Mouse (Mus musculus): Measurements from ENCODE around the gene Hoxc6. TPM values are rescaled to one million over a fixed set of nuclear protein-coding genes. Genes with fewer than 3 reads are reported as not detected.

The Hoxc6 gene
- total and polyA plus RNA-seq, 3 experiments, result 0.42 to 4.5 (median 0.79) TPM

- peak overlapping the region; percentile 84 for H3K9ac ChIP-seq (ENCODE audit: insufficient read depth, low read depth)
- H3K4me1 ChIP-seq (ENCODE audit: control insufficient read depth in 1 of 2, insufficient read depth in 2 of 2), result peaks cover 11 to 53% of the 10 kb centered on the region in 2 experiments
- H3K4me2 ChIP-seq (ENCODE audit: insufficient read depth, low read depth, poor library complexity, severe bottlenecking), result peak overlapping the region; percentile 65
- no peaks in the 10 kb centered on the region for H3K79me2 ChIP-seq (replicated peaks; ENCODE audit: control insufficient read depth, extremely low read depth, insufficient read depth, poor library complexity, severe bottlenecking)
- TF ChIP-seq SIN3A (IDR thresholded peaks at IDR 0.05; ENCODE audit: low read length) (peak; percentile 13; the same call in 1 of the 2 replicates), MAX (IDR thresholded peaks at IDR 0.05; ENCODE audit: low read length) (0 out of 2 replicates have a peak, but pooled peaks have one; percentile 7), RCOR1 (conservative IDR thresholded peaks at IDR 0.05; ENCODE audit: low read depth, low read length) (no peak), CHD1 (IDR thresholded peaks at IDR 0.05; ENCODE audit: low read depth, low read length) (no peak; the same call in 1 of the 2 replicates), TBP (conservative IDR thresholded peaks at IDR 0.05; ENCODE audit: low read depth, low read length) (peak; percentile 54; the same call in 1 of the 2 replicates)
- dilution Hi-C loops (cut with MboI; ENCODE audit: extremely low pct_ligation_motif_present, extremely low pct_unique_long_range_greater_than_20kb, low sequenced_read_pairs), result loop anchor here (10.0 kb wide), 1 partner anchor 176 kb away; no protein-coding TSS in a partner anchor
- H3K27ac ChIP-seq (ENCODE audit: insufficient read depth, low read depth), result peak overlapping the region; percentile 58
- in situ Hi-C loops (cut with MboI; ENCODE audit: low pct_ligation_motif_present, low pct_unique_long_range_greater_than_20kb, low sequenced_read_pairs), result no loop called here
- no peaks in the 10 kb centered on the region for H3K36me3 ChIP-seq (replicated peaks in 1 of 2; ENCODE audit: control insufficient read depth in 1 of 2, insufficient read depth in 1 of 2, low read length in 1 of 2)
- H3K4me3 ChIP-seq (replicated peaks in 1 of 3; ENCODE audit: low read depth in 2 of 3, low read length in 2 of 3, poor library complexity in 1 of 3), result peak overlapping the region; percentile 63 to 87 (median 66)
- DNase-seq (ENCODE audit: extremely low read depth), result peak; percentile 63
- H3K9me3 ChIP-seq (replicated peaks; ENCODE audit: low read length), result no peaks in the 10 kb centered on the region
- H3K27me3 ChIP-seq (replicated peaks), result peaks cover 11% of the 10 kb centered on the region
Observed at GRCm38 (mm10) chr15:102998608-102999182, 638 bp downstream of the Hoxc6 start.

- Histone ChIP-seq H3K79me2 (replicated peaks; ENCODE audit: control insufficient read depth, extremely low read depth, insufficient read depth, poor library complexity, severe bottlenecking) (no peaks in the 10 kb centered on the region), H3K27me3 (replicated peaks) (peaks cover 11% of the 10 kb centered on the region), H3K9me3 (replicated peaks; ENCODE audit: low read length) (no peaks in the 10 kb centered on the region), H3K36me3 (replicated peaks in 1 of 2; ENCODE audit: control insufficient read depth in 1 of 2, insufficient read depth in 1 of 2, low read length in 1 of 2) (no peaks in the 10 kb centered on the region), H3K4me3 (replicated peaks in 1 of 3; ENCODE audit: low read depth in 2 of 3, low read length in 2 of 3, poor library complexity in 1 of 3) (peak overlapping the region; percentile 63 to 87 (median 66)), H3K9ac (ENCODE audit: insufficient read depth, low read depth) (peak overlapping the region; percentile 84), H3K4me1 (ENCODE audit: control insufficient read depth in 1 of 2, insufficient read depth in 2 of 2) (peaks cover 11 to 59% of the 10 kb centered on the region in 2 experiments), H3K27ac (ENCODE audit: insufficient read depth, low read depth) (peak overlapping the region; percentile 64), H3K4me2 (ENCODE audit: insufficient read depth, low read depth, poor library complexity, severe bottlenecking) (peak overlapping the region; percentile 65)
- no peak for TF ChIP-seq ETS1 (conservative IDR thresholded peaks at IDR 0.05; ENCODE audit: low read depth, low read length)
- TF ChIP-seq MAZ (IDR thresholded peaks at IDR 0.05; ENCODE audit: low read depth, low read length), result peak; percentile 71; the same call in 1 of the 2 replicates
- peak; percentile 83 for TF ChIP-seq CHD2 (IDR thresholded peaks at IDR 0.05; ENCODE audit: low read length)
- peak; percentile 90 for TF ChIP-seq NELFE (IDR thresholded peaks at IDR 0.05; ENCODE audit: low read depth, low read length)
- 0 out of 2 replicates have a peak, but pooled peaks have one; percentile 54 for TF ChIP-seq TCF12 (IDR thresholded peaks at IDR 0.05; ENCODE audit: low read depth, low read length)
- TF ChIP-seq HCFC1 (IDR thresholded peaks at IDR 0.05; ENCODE audit: low read depth, low read length), result peak; percentile 53; the same call in 1 of the 2 replicates
- peak; percentile 89 for TF ChIP-seq ELF1 (IDR thresholded peaks at IDR 0.05; ENCODE audit: low read depth, low read length)
- TF ChIP-seq ZMIZ1 (IDR thresholded peaks at IDR 0.05; ENCODE audit: low read depth, low read length), result peak; percentile 38; the same call in 1 of the 2 replicates
- TF ChIP-seq USF1 (IDR thresholded peaks at IDR 0.05; ENCODE audit: low read depth, low read length), result no peak
- peak; percentile 32; the same call in 1 of the 2 replicates for TF ChIP-seq SIN3A (IDR thresholded peaks at IDR 0.05; ENCODE audit: low read length)
- TF ChIP-seq CHD1 (IDR thresholded peaks at IDR 0.05; ENCODE audit: low read depth, low read length), result 0 out of 2 replicates have a peak, but pooled peaks have one; percentile 57
- peak; percentile 41; the same call in 1 of the 2 replicates for TF ChIP-seq IRF4 (IDR thresholded peaks at IDR 0.05; ENCODE audit: low read depth, low read length)
- peak; percentile 12; the same call in 1 of the 2 replicates for TF ChIP-seq MAX (IDR thresholded peaks at IDR 0.05; ENCODE audit: low read length)
- TF ChIP-seq E2F4 (IDR thresholded peaks at IDR 0.05; ENCODE audit: insufficient replicate concordance, low read depth, low read length), result no peak
- peak; percentile 22 for TF ChIP-seq MEF2A (IDR thresholded peaks at IDR 0.05; ENCODE audit: borderline replicate concordance, low read depth, low read length)
- peak; percentile 97 for TF ChIP-seq NRF1 (IDR thresholded peaks at IDR 0.05; ENCODE audit: low read depth, low read length)
- no peak for TF ChIP-seq RCOR1 (conservative IDR thresholded peaks at IDR 0.05; ENCODE audit: low read depth, low read length)
- 0 out of 2 replicates have a peak, but pooled peaks have one; percentile 6 for TF ChIP-seq TBP (conservative IDR thresholded peaks at IDR 0.05; ENCODE audit: low read depth, low read length)
- no peak for TF ChIP-seq MAFK (IDR thresholded peaks at IDR 0.05; ENCODE audit: insufficient replicate concordance, low read length)
- TF ChIP-seq POLR2A (IDR thresholded peaks at IDR 0.05; ENCODE audit: low read depth, low read length), result peak; percentile 84
- TF ChIP-seq POLR2AphosphoS2 (IDR thresholded peaks at IDR 0.05; ENCODE audit: low read depth, low read length), result 0 out of 2 replicates have a peak, but pooled peaks have one; percentile 57
- peak; percentile 98 for DNase-seq (ENCODE audit: extremely low read depth)
- dilution Hi-C loops (cut with MboI; ENCODE audit: extremely low pct_ligation_motif_present, extremely low pct_unique_long_range_greater_than_20kb, low sequenced_read_pairs), result loop anchor here (10.0 kb wide), 1 partner anchor 175 kb away; no protein-coding TSS in a partner anchor
- in situ Hi-C loops (cut with MboI; ENCODE audit: low pct_ligation_motif_present, low pct_unique_long_range_greater_than_20kb, low sequenced_read_pairs), result no loop called here
Observed at GRCm38 (mm10) chr15:102999183-102999831, 1.2 kb downstream of the Hoxc6 start.
